Mouse (Mus musculus): ENCODE data around the gene Kmt2d. TPM values are rescaled to one million over a fixed set of nuclear protein-coding genes. Genes with fewer than 3 reads are reported as not detected.
A peak's percentile ranks its signal among the peaks of the same experiment; 100 is the strongest.
"Not testable (repeated sequence)": the region's sequence is repeated elsewhere in the genome, so short reads cannot be mapped to it uniquely, and the experiment has no call there.

Gene Kmt2d
- polyA plus RNA-seq (2012; ENCODE audit: insufficient read depth, low replicate concordance) = 11.9 and 17.8 TPM in 2 replicates

GRCm38 (mm10) chr15:98871070-98871915, at the start of gene Kmt2d:
Kmt2d (minus strand) TSS chr15:98871204.
- Histone ChIP-seq H3K4me1 (peaks cover 49% of the 10 kb centered on the region), H3K36me3 (replicated peaks; ENCODE audit: low read length) (peaks cover 21% of the 10 kb centered on the region), H3K9me3 (no peaks in the 10 kb centered on the region), H3K4me3 (replicated peaks) (peak within 1 kb of the TSS; percentile 97), H3K27me3 (replicated peaks) (no peaks in the 10 kb centered on the region)
- TF ChIP-seq FLI1 (IDR thresholded peaks at IDR 0.05; ENCODE audit: low read length) (no peak), GATA1 (IDR thresholded peaks at IDR 0.05; ENCODE audit: borderline replicate concordance, low read length) (no peak)

DNA sequence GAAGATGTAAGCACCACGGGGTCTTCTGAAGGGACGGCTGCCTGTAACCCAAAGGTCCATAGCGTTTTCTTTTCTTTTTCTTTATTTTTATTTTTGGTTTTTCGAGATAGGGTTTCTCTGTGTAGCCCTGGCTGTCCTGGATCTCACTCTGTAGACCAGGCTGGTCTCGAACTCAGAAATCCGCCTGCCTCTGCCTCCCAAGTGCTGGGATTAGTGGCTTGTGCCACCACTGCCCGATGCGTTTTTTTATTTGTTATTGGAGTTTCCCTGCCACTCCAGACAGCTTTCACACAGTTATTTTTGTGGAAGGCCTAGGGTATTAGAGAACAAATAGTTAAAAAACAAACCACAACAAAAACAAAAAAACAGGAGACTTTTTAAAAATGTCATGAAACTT, 47.5 kb upstream of the Kmt2d start:
- H3K36me3 ChIP-seq (replicated peaks; ENCODE audit: low read length) = peaks cover 10% of the 10 kb centered on the region
- not testable (repeated sequence) for H3K27me3 ChIP-seq (replicated peaks); H3K9me3 ChIP-seq
- H3K4me1 ChIP-seq = peaks cover 41% of the 10 kb centered on the region
- H3K4me3 ChIP-seq (replicated peaks) = peak overlapping the region; percentile 100

- H3K27me3 ChIP-seq (replicated peaks) = peaks cover 6% of the 10 kb centered on the region
- no peaks in the 10 kb centered on the region; the same call in 1 of the 2 replicates for H3K9me3 ChIP-seq
- peaks cover 41% of the 10 kb centered on the region for H3K4me1 ChIP-seq
- peaks cover 17% of the 10 kb centered on the region for H3K36me3 ChIP-seq (replicated peaks; ENCODE audit: low read length)
- peak within 1 kb of the TSS; percentile 100 for H3K4me3 ChIP-seq (replicated peaks)
- TF ChIP-seq FLI1 (IDR thresholded peaks at IDR 0.05; ENCODE audit: low read length) (no peak), GATA1 (IDR thresholded peaks at IDR 0.05; ENCODE audit: borderline replicate concordance, low read length) (no peak)
Observed at GRCm38 (mm10) chr15:98917538-98918498, 46.8 kb upstream of the Kmt2d start, which contains the start of gene Lmbr1l. Lmbr1l (minus strand) TSS chr15:98918231.

GRCm38 (mm10) chr15:98917091-98917490, 46.1 kb upstream of the Kmt2d start:
- peaks cover 24% of the 10 kb centered on the region for H3K36me3 ChIP-seq (replicated peaks; ENCODE audit: low read length)
- TF ChIP-seq GATA1 (IDR thresholded peaks at IDR 0.05; ENCODE audit: borderline replicate concordance, low read length) = no peak
- no peak for TF ChIP-seq FLI1 (IDR thresholded peaks at IDR 0.05; ENCODE audit: low read length)

DNA sequence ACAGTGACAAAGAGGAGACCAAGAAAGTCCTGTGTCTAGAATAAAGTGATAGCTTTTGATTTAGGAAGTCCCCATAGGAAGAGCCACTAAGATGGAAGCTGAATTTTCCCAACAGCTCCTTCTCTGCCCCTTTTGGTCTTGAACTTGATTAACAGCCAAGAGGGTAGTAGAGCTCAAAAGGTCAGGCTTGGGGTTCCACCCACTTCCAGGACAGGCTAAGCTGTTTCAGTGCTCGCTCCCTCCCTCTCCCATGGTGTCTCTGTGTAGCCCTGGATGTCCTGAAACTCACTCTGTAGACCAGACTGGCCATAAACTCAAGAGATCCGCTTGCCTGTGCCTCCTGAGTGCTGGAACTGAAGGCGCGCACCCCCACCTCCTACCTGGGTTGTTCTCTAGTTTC, 45.0 kb upstream of the Kmt2d start:
- TF ChIP-seq GATA1 (IDR thresholded peaks at IDR 0.05; ENCODE audit: borderline replicate concordance, low read length) (no peak), FLI1 (IDR thresholded peaks at IDR 0.05; ENCODE audit: low read length) (no peak)
- H3K4me3 ChIP-seq (replicated peaks) = peak overlapping the region; percentile 46
- peaks cover 6% of the 10 kb centered on the region for H3K27me3 ChIP-seq (replicated peaks)
- peaks cover 37% of the 10 kb centered on the region for H3K4me1 ChIP-seq
- no peaks in the 10 kb centered on the region for H3K9me3 ChIP-seq
- H3K36me3 ChIP-seq (replicated peaks; ENCODE audit: low read length) = peaks cover 32% of the 10 kb centered on the region

More at GRCm38 (mm10) chr15:98917091-98917490, 46.1 kb upstream of the Kmt2d start:
- Histone ChIP-seq H3K4me1 (peaks cover 37% of the 10 kb centered on the region), H3K4me3 (replicated peaks) (peak overlapping the region; percentile 100), H3K9me3 (no peaks in the 10 kb centered on the region; the same call in 1 of the 2 replicates), H3K27me3 (replicated peaks) (peaks cover 6% of the 10 kb centered on the region)

DNA sequence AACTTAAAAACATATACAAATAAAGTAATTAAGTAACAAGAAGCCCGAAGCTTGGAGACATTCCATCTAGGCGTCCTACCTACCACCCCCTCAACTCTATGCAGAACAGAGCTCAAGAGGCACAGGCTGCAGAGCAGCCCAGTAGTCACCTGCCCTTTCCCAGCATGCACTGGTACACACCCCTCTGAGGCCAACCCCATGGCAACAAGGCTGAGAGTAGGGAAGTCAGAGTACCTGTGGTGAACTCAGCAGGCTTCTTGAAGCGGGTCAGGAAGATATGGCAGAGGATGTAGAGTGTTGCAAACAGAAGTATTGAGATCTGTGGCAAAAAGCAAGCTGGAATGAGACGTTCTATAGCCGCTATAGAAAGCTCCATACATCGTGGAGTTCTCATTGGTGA, 43.9 kb upstream of the Kmt2d start:
- peaks cover 37% of the 10 kb centered on the region for H3K4me1 ChIP-seq
- H3K36me3 ChIP-seq (replicated peaks; ENCODE audit: low read length) = peaks cover 39% of the 10 kb centered on the region
- peaks cover 6% of the 10 kb centered on the region for H3K27me3 ChIP-seq (replicated peaks)
- H3K4me3 ChIP-seq (replicated peaks) = no peak overlapping the region
- no peaks in the 10 kb centered on the region for H3K9me3 ChIP-seq
- TF ChIP-seq GATA1 (IDR thresholded peaks at IDR 0.05; ENCODE audit: borderline replicate concordance, low read length) = no peak
- TF ChIP-seq FLI1 (IDR thresholded peaks at IDR 0.05; ENCODE audit: low read length) = no peak

DNA sequence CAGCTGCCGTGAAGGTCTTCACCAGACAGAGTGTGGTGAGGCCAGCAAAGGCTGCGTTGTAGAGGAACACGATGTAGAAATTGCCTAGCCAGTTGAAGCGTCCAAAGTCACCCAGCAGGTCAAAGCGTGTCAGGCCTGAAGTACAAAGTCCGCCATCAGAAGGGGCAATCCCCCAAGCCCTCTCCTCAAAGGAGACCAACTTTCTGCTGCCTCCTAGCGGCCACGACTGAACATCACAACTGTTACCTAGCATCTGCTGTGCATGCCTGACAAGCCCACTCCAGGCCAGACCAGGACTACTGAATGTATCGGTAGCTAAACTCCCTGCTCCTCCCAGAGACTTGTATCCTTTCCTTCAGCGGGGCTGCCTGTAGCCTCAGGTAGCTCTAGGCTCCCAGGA, 33.7 kb upstream of the Kmt2d start:
- Histone ChIP-seq H3K4me3 (replicated peaks) (no peak overlapping the region), H3K27me3 (replicated peaks) (peaks cover 18% of the 10 kb centered on the region), H3K9me3 (0 out of 2 replicates have a peak, but pooled peaks cover 3% of the 10 kb centered on the region), H3K4me1 (peaks cover 4% of the 10 kb centered on the region; the same call in 1 of the 2 replicates), H3K36me3 (replicated peaks; ENCODE audit: low read length) (peaks cover 59% of the 10 kb centered on the region)
- TF ChIP-seq FLI1 (IDR thresholded peaks at IDR 0.05; ENCODE audit: low read length) (no peak), GATA1 (IDR thresholded peaks at IDR 0.05; ENCODE audit: borderline replicate concordance, low read length) (no peak)

GRCm38 (mm10) chr15:98902600-98902999, 31.6 kb upstream of the Kmt2d start:
- Histone ChIP-seq H3K4me3 (replicated peaks) (no peak overlapping the region), H3K9me3 (0 out of 2 replicates have a peak, but pooled peaks cover 3% of the 10 kb centered on the region)
- TF ChIP-seq FLI1 (IDR thresholded peaks at IDR 0.05; ENCODE audit: low read length) (no peak), GATA1 (IDR thresholded peaks at IDR 0.05; ENCODE audit: borderline replicate concordance, low read length) (no peak)

GRCm38 (mm10) chr15:98901530-98901929, 30.5 kb upstream of the Kmt2d start:
- Histone ChIP-seq H3K36me3 (replicated peaks; ENCODE audit: low read length) (peaks cover 31% of the 10 kb centered on the region), H3K4me3 (replicated peaks) (no peak overlapping the region), H3K4me1 (peaks cover 21% of the 10 kb centered on the region), H3K27me3 (replicated peaks) (peaks cover 46% of the 10 kb centered on the region), H3K9me3 (0 out of 2 replicates have a peak, but pooled peaks cover 3% of the 10 kb centered on the region)
- TF ChIP-seq GATA1 (IDR thresholded peaks at IDR 0.05; ENCODE audit: borderline replicate concordance, low read length) (no peak), FLI1 (IDR thresholded peaks at IDR 0.05; ENCODE audit: low read length) (no peak)

More at GRCm38 (mm10) chr15:98902600-98902999, 31.6 kb upstream of the Kmt2d start:
- Histone ChIP-seq H3K36me3 (replicated peaks; ENCODE audit: low read length) (peaks cover 38% of the 10 kb centered on the region), H3K4me1 (peaks cover 11% of the 10 kb centered on the region), H3K27me3 (replicated peaks) (peaks cover 35% of the 10 kb centered on the region)

Data from megakaryocyte, embryonic 14.5 days (primary cell).